Mouse (Mus musculus) midbrain, embryonic 12.5 days (tissue): Measurements from ENCODE around the gene Elavl3. TPM values are rescaled to one million over a fixed set of nuclear protein-coding genes. Genes with fewer than 3 reads are reported as not detected.

Experiments
- ATAC-seq: fragments of 200-750 bp; cut with Nextera tagmentation; 2 replicates; pipeline ENCODE4 v1.8.0; 2017; ENCODE audit warnings: low read depth, moderate TSS enrichment, moderate library complexity; ENCODE audit not compliant: low FRiP score
- H3K27ac ChIP-seq: fragments of 300-500 bp; sonication (generic); replicated peaks from 2 replicates; pipeline ENCODE4 v1.5.1; 2016; ENCODE audit warnings: mild to moderate bottlenecking
- H3K27me3 ChIP-seq: fragments of 300-500 bp; sonication (generic); 2 replicates; pipeline ENCODE4 v1.6.1; 2016; ENCODE audit warnings: mild to moderate bottlenecking
- H3K36me3 ChIP-seq: fragments of 300-500 bp; sonication (generic); 2 replicates; pipeline ENCODE4 v1.6.1; 2016
- H3K4me1 ChIP-seq: fragments of 300-500 bp; sonication (generic); 2 replicates; pipeline ENCODE4 v1.6.1; 2016
- H3K4me2 ChIP-seq: fragments of 300-500 bp; sonication (generic); replicated peaks from 2 replicates; pipeline ENCODE4 v1.6.1; 2016; ENCODE audit warnings: mild to moderate bottlenecking, moderate library complexity
- H3K4me3 ChIP-seq: fragments of 300-500 bp; sonication (generic); 2 replicates; pipeline ENCODE4 v1.5.1; 2016; ENCODE audit warnings: mild to moderate bottlenecking
- H3K9ac ChIP-seq: fragments of 300-500 bp; sonication (generic); replicated peaks from 2 replicates; pipeline ENCODE4 v1.6.1; 2016; ENCODE audit warnings: mild to moderate bottlenecking, moderate library complexity
- H3K9me3 ChIP-seq: fragments of 300-500 bp; sonication (generic); 2 replicates; pipeline ENCODE4 v1.6.1; 2016; ENCODE audit warnings: mild to moderate bottlenecking
- WGBS: fragments of 180-500 bp; shearing (Covaris S2); methylation state at CpG from one replicate; pipeline ENCODE4 v1.1.7; 2016; 5-methylcytosine and 5-hydroxymethylcytosine counted together
- polyA plus RNA-seq: library from polyadenylated mRNA; unstranded; fragments of >200 nt; fragmentation: Nextera tagmentation; extraction: Ambion mirVana; gene quantifications from 2 replicates; pipeline ENCODE4 v1.2.1, GENCODE M21; 2016

The Elavl3 gene
- polyA plus RNA-seq, 1 experiment from 2014 or later, result 60.4 TPM

- no peaks in the 10 kb centered on the region for H3K9me3 ChIP-seq
- no peaks in the 10 kb centered on the region for H3K27me3 ChIP-seq
- no peak overlapping the region for H3K9ac ChIP-seq
- 90% methylated on average over 9 of the region's 9 CpGs for WGBS
- peaks cover 32% of the 10 kb centered on the region for H3K4me1 ChIP-seq
- no peak overlapping the region; the same call in 1 of the 2 replicates for H3K27ac ChIP-seq
- H3K36me3 ChIP-seq, result peaks cover 85% of the 10 kb centered on the region
- ATAC-seq, result no peak
- H3K4me2 ChIP-seq, result no peak overlapping the region
- no peak overlapping the region for H3K4me3 ChIP-seq
Observed at GRCm38 (mm10) chr9:22030386-22030785, 21.4 kb downstream of the Elavl3 start.

- Histone ChIP-seq H3K9ac (no peak overlapping the region), H3K4me2 (0 out of 2 replicates have a peak overlapping the region, but pooled peaks have one; percentile 7), H3K4me3 (no peak overlapping the region), H3K36me3 (peaks cover 84% of the 10 kb centered on the region), H3K4me1 (peaks cover 31% of the 10 kb centered on the region), H3K27ac (peak overlapping the region; percentile 75), H3K9me3 (no peaks in the 10 kb centered on the region), H3K27me3 (no peaks in the 10 kb centered on the region)
- ATAC-seq, result peak; percentile 75
- WGBS, result 33% methylated on average over 7 of the region's 7 CpGs
Observed at GRCm38 (mm10) chr9:22028467-22028866, 23.4 kb downstream of the Elavl3 start.

- peak; percentile 27; the same call in 1 of the 2 replicates for ATAC-seq
- H3K27ac ChIP-seq, result 0 out of 2 replicates have a peak overlapping the region, but pooled peaks have one; percentile 8
Observed at GRCm38 (mm10) chr9:22024592-22024991, 27.2 kb downstream of the Elavl3 start.

GRCm38 (mm10) chr9:22017208-22017825 lies 34.5 kb downstream of the Elavl3 start:
- H3K27me3 ChIP-seq, result no peaks in the 10 kb centered on the region
- H3K9ac ChIP-seq, result no peak overlapping the region
- H3K9me3 ChIP-seq, result no peaks in the 10 kb centered on the region
- no peak overlapping the region for H3K4me3 ChIP-seq
- peaks cover 74% of the 10 kb centered on the region for H3K36me3 ChIP-seq
- ATAC-seq, result no peak
- H3K4me2 ChIP-seq, result no peak overlapping the region
- H3K4me1 ChIP-seq, result no peaks in the 10 kb centered on the region; the same call in 1 of the 2 replicates
- 80% methylated on average over 7 of the region's 7 CpGs for WGBS
- no peak overlapping the region for H3K27ac ChIP-seq

More at GRCm38 (mm10) chr9:22024592-22024991, 27.2 kb downstream of the Elavl3 start:
- peaks cover 26% of the 10 kb centered on the region for H3K4me1 ChIP-seq
- H3K36me3 ChIP-seq, result peaks cover 71% of the 10 kb centered on the region
- H3K4me3 ChIP-seq, result no peak overlapping the region
- H3K9ac ChIP-seq, result no peak overlapping the region
- H3K27me3 ChIP-seq, result no peaks in the 10 kb centered on the region
- no peak overlapping the region for H3K4me2 ChIP-seq
- no peaks in the 10 kb centered on the region for H3K9me3 ChIP-seq
- WGBS, result 38% methylated on average over 8 of the region's 8 CpGs

- Histone ChIP-seq H3K9ac (no peak overlapping the region), H3K4me2 (no peak overlapping the region), H3K36me3 (peaks cover 82% of the 10 kb centered on the region), H3K27ac (no peak overlapping the region), H3K9me3 (no peaks in the 10 kb centered on the region), H3K27me3 (no peaks in the 10 kb centered on the region), H3K4me1 (no peaks in the 10 kb centered on the region; the same call in 1 of the 2 replicates), H3K4me3 (no peak overlapping the region)
- ATAC-seq, result no peak
- WGBS, result 70% methylated on average over 10 of the region's 10 CpGs
Observed at GRCm38 (mm10) chr9:22016245-22016644, 35.6 kb downstream of the Elavl3 start.

GRCm38 (mm10) chr9:22012731-22013130 lies 39.1 kb downstream of the Elavl3 start:
- Histone ChIP-seq H3K9me3 (no peaks in the 10 kb centered on the region), H3K9ac (no peak overlapping the region), H3K4me1 (no peaks in the 10 kb centered on the region; the same call in 1 of the 2 replicates), H3K4me2 (no peak overlapping the region), H3K27ac (0 out of 2 replicates have a peak overlapping the region, but pooled peaks have one; percentile 49), H3K4me3 (no peak overlapping the region), H3K36me3 (peaks cover 92% of the 10 kb centered on the region), H3K27me3 (no peaks in the 10 kb centered on the region)
- no peak for ATAC-seq
- WGBS, result 93% methylated on average over 13 of the region's 13 CpGs

- 0 out of 2 replicates have a peak, but pooled peaks cover 1% of the 10 kb centered on the region for H3K4me1 ChIP-seq
- no peak overlapping the region for H3K4me3 ChIP-seq
- no peak overlapping the region for H3K9ac ChIP-seq
- peak overlapping the region; percentile 20; the same call in 1 of the 2 replicates for H3K27ac ChIP-seq
- H3K9me3 ChIP-seq, result no peaks in the 10 kb centered on the region
- ATAC-seq, result no peak
- 84% methylated on average over 5 of the region's 5 CpGs for WGBS
- peaks cover 96% of the 10 kb centered on the region for H3K36me3 ChIP-seq
- no peaks in the 10 kb centered on the region for H3K27me3 ChIP-seq
- H3K4me2 ChIP-seq, result no peak overlapping the region
Observed at GRCm38 (mm10) chr9:22011055-22011454, 40.8 kb downstream of the Elavl3 start.

- Histone ChIP-seq H3K27ac (no peak overlapping the region), H3K4me3 (no peak overlapping the region), H3K36me3 (peaks cover 56% of the 10 kb centered on the region), H3K4me1 (peaks cover 37% of the 10 kb centered on the region), H3K9me3 (no peaks in the 10 kb centered on the region), H3K4me2 (0 out of 2 replicates have a peak overlapping the region, but pooled peaks have one; percentile 1), H3K9ac (no peak overlapping the region), H3K27me3 (no peaks in the 10 kb centered on the region)
- no peak for ATAC-seq
- whole genome bisulfite sequencing, result 93% methylated on average over 12 of the region's 12 CpGs
Observed at GRCm38 (mm10) chr9:22004546-22004945, 47.3 kb downstream of the Elavl3 start.

- H3K4me2 ChIP-seq, result peak overlapping the region; percentile 80
Observed at GRCm38 (mm10) chr9:22003163-22003554, 48.7 kb downstream of the Elavl3 start.

GRCm38 (mm10) chr9:22002194-22003162 lies 49.3 kb downstream of the Elavl3 start, which contains the start of the genes Ccdc151 and Prkcsh:
Ccdc151 (minus strand) TSS chr9:22002634.
Prkcsh (plus strand) TSS chr9:22002806.
- Histone ChIP-seq H3K9me3 (no peaks in the 10 kb centered on the region), H3K9ac (peak within 1 kb of the TSS; percentile 73), H3K27ac (peak within 1 kb of the TSS; percentile 69), H3K36me3 (peaks cover 35% of the 10 kb centered on the region), H3K27me3 (no peaks in the 10 kb centered on the region), H3K4me1 (peaks cover 37% of the 10 kb centered on the region), H3K4me3 (peak within 1 kb of the TSS; percentile 64), H3K4me2 (peak within 1 kb of the TSS; percentile 80)
- WGBS, result 4% methylated on average over 57 of the region's 57 CpGs
- ATAC-seq, result peak; percentile 99

More at GRCm38 (mm10) chr9:22003163-22003554, 48.7 kb downstream of the Elavl3 start:
- WGBS, result under 1% methylated on average over 18 of the region's 18 CpGs
- peak overlapping the region; percentile 64 for H3K4me3 ChIP-seq
- H3K27me3 ChIP-seq, result no peaks in the 10 kb centered on the region
- H3K4me1 ChIP-seq, result peaks cover 37% of the 10 kb centered on the region
- peak; percentile 8 for ATAC-seq
- no peaks in the 10 kb centered on the region for H3K9me3 ChIP-seq
- peaks cover 42% of the 10 kb centered on the region for H3K36me3 ChIP-seq
- peak overlapping the region; percentile 64 for H3K27ac ChIP-seq
- H3K9ac ChIP-seq, result peak overlapping the region; percentile 73

GRCm38 (mm10) chr9:22001633-22002032 lies 50.2 kb downstream of the Elavl3 start:
- no peaks in the 10 kb centered on the region for H3K9me3 ChIP-seq
- H3K4me3 ChIP-seq, result peak overlapping the region; percentile 64
- peaks cover 37% of the 10 kb centered on the region for H3K4me1 ChIP-seq
- ATAC-seq, result no peak
- H3K27me3 ChIP-seq, result no peaks in the 10 kb centered on the region
- 78% methylated on average over 4 of the region's 4 CpGs for WGBS
- peak overlapping the region; percentile 69; the same call in 1 of the 2 replicates for H3K27ac ChIP-seq
- H3K9ac ChIP-seq, result no peak overlapping the region
- H3K36me3 ChIP-seq, result peaks cover 26% of the 10 kb centered on the region
- peak overlapping the region; percentile 59 for H3K4me2 ChIP-seq
